Mouse (Mus musculus): Measurements from ENCODE around the gene Eng. TPM values are rescaled to one million over a fixed set of nuclear protein-coding genes. Genes with fewer than 3 reads are reported as not detected.

Eng gene
- polyA plus RNA-seq, 1 experiment from 2014 or later = 29.0 TPM

DNA sequence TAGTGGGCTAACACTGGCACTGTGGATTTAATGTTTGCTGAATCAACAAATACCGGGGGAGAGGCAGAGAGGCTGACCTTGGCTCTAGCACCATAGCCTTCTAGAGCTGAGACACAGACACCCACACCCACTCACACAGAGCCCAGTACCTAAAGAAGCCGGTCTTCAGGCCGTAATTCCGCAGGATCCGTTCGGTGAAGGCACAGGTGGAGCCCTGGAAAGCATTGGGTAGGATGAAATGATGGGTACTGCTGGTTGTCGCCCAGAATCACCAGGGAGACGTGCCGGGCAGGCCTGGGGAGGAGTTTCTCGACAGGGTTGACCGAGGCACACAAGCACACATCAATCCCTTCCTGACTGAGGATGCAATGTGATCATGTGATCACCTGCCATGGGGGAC lies 44.6 kb downstream of the Eng start:
- ATAC-seq (ENCODE audit: low FRiP score) = no peak
- Histone ChIP-seq H3K9me3 (no peaks in the 10 kb centered on the region), H3K27me3 (no peaks in the 10 kb centered on the region), H3K9ac (peak overlapping the region; percentile 39; the same call in 1 of the 2 replicates), H3K4me3 (no peak overlapping the region), H3K4me2 (no peak overlapping the region), H3K4me1 (replicated peaks) (peaks cover 18% of the 10 kb centered on the region), H3K27ac (no peak overlapping the region), H3K36me3 (peaks cover 23% of the 10 kb centered on the region)
- 83% methylated on average over 11 of the region's 11 CpGs for WGBS

DNA sequence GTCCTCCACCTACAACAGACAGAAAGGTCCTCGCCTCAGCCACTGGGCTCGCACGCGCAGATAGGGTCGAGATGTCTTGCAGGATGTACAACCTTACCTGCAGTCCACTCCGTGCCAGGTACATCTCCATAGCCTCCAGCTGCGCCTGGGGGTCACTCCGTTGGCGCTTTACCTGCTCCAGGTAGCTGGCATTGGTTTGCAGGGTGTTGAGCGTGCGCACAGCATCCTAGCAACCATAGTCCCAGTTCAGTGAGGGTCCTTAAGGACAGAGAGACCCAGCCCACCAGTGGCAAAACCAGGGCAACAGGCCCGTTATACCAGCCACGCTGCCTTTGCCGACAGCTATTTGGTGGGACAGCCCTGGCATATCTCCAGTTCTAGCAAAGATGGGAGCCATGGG lies 46.1 kb downstream of the Eng start:
- 0 out of 2 replicates have a peak overlapping the region, but pooled peaks have one; percentile 89 for H3K9ac ChIP-seq
- peak overlapping the region; percentile 89; the same call in 1 of the 2 replicates for H3K4me2 ChIP-seq
- H3K9me3 ChIP-seq = no peaks in the 10 kb centered on the region
- no peaks in the 10 kb centered on the region for H3K27me3 ChIP-seq
- no peak for ATAC-seq (ENCODE audit: low FRiP score)
- H3K4me3 ChIP-seq = peak overlapping the region; percentile 77; the same call in 1 of the 2 replicates
- WGBS = 95% methylated on average over 14 of the region's 14 CpGs
- H3K4me1 ChIP-seq (replicated peaks) = peaks cover 18% of the 10 kb centered on the region
- no peak overlapping the region for H3K27ac ChIP-seq
- H3K36me3 ChIP-seq = peaks cover 9% of the 10 kb centered on the region

DNA sequence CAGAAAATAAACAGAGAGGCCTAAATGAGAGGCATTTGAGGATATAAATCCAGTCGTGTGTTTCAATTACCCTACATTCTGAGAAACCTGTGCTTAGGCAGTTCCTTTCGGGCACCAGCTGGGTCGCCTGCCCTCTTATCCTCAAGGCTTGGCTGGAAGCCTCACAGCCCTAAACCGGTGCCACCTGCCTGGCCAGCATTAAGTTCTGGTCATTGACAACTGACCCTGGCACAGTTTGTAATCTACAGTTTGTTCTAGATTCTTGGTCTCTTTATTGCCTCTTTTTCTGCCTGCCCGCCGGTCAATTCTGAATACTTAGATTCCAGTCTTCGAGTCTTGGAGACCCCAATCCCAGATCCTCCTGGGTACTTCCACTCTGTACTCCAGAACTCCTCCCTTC lies 46.9 kb downstream of the Eng start:
- H3K27me3 ChIP-seq = no peaks in the 10 kb centered on the region
- 0 out of 2 replicates have a peak overlapping the region, but pooled peaks have one; percentile 89 for H3K27ac ChIP-seq
- peak overlapping the region; percentile 89 for H3K4me2 ChIP-seq
- WGBS = 24% methylated on average over 7 of the region's 7 CpGs
- peak overlapping the region; percentile 89 for H3K9ac ChIP-seq
- no peak for ATAC-seq (ENCODE audit: low FRiP score)
- H3K9me3 ChIP-seq = no peaks in the 10 kb centered on the region
- peaks cover 18% of the 10 kb centered on the region for H3K4me1 ChIP-seq (replicated peaks)
- peaks cover under 1% of the 10 kb centered on the region; the same call in 1 of the 2 replicates for H3K36me3 ChIP-seq
- peak overlapping the region; percentile 77 for H3K4me3 ChIP-seq

DNA sequence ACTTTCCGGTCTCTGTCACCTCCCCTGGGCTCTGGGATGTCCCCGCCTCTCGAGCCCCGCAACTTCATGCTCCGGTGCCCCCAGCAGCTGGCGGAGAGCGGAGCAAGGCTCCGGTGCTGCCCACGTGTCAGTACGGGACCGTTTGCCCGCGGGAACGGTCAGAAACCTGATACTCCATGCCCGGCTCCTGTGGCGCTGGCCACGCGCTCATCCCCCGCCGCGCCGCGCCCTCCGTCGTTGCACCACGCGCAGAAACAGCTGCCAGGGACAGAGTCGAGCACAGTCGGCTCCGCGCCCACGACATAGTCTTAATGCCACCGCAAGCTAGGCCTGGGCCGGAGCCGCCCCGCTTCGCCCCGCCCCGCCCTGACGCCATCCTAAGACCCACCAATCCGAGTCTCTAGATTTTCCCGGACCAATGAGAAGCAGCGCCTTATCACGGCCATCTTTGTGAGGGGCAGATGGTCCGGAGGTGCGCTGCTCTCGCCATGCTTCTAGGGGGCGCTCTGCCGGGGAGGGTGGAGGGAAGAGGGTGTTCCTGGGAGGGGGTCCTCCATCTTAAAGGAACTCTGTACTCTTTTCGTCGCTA lies 47.5 kb downstream of the Eng start:
- Histone ChIP-seq H3K9ac (peak overlapping the region; percentile 89), H3K4me3 (peak overlapping the region; percentile 77), H3K36me3 (no peaks in the 10 kb centered on the region), H3K9me3 (no peaks in the 10 kb centered on the region), H3K27ac (peak overlapping the region; percentile 89), H3K4me1 (replicated peaks) (peaks cover 18% of the 10 kb centered on the region), H3K27me3 (no peaks in the 10 kb centered on the region), H3K4me2 (peak overlapping the region; percentile 89)
- WGBS = under 1% methylated on average over 51 of the region's 51 CpGs
- ATAC-seq (ENCODE audit: low FRiP score) = peak; percentile 98

DNA sequence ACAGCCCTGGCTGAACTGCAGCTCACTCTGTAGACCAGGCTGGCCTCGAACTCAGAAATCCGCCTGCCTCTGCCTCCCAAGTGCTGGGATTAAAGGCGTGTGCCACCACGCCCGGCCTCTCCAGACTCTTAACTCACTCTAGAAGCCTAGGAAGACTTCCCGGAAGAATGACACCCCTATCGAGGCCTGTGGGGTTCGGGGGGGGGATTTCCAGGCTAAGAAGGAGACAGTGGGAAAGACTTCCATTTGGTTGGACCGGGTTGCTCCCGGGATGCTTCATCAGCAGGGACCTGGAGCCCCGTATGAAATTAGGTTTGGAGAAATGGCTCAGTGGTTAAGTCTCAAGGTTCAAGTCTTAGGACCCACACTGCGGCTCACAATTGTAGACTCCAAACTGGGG lies 48.3 kb downstream of the Eng start:
- peak overlapping the region; percentile 61; the same call in 1 of the 2 replicates for H3K9ac ChIP-seq
- peak overlapping the region; percentile 89 for H3K4me2 ChIP-seq
- WGBS = 90% methylated on average over 12 of the region's 12 CpGs
- no peak for ATAC-seq (ENCODE audit: low FRiP score)
- H3K36me3 ChIP-seq = no peaks in the 10 kb centered on the region
- H3K4me3 ChIP-seq = peak overlapping the region; percentile 77
- H3K27me3 ChIP-seq = no peaks in the 10 kb centered on the region
- H3K9me3 ChIP-seq = no peaks in the 10 kb centered on the region
- peaks cover 18% of the 10 kb centered on the region for H3K4me1 ChIP-seq (replicated peaks)
- peak overlapping the region; percentile 71; the same call in 1 of the 2 replicates for H3K27ac ChIP-seq

DNA sequence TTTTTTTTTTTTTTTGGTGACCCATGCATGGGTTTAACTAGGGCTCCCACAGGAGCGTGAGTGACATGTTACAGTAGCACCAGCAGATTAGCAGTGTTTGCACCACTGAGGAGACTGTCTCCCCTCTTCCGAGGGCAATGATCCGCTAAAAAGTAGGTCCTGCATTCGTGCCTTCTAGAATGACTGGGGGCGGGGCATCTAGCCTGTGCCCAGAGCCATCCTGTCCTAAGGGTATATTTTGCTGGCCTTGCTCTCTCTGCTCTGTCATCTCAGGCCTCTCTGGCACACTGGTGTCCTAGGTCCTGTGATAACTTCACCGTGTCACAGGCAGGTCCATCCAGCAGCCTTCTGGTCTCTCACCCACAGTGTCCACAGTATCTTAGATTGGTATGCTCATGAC lies 53.3 kb downstream of the Eng start:
- no peak overlapping the region for H3K9ac ChIP-seq
- ATAC-seq (ENCODE audit: low FRiP score) = no peak
- H3K27ac ChIP-seq = no peak overlapping the region
- peaks cover 28% of the 10 kb centered on the region for H3K36me3 ChIP-seq
- WGBS = 85% methylated on average over 6 of the region's 6 CpGs
- H3K4me2 ChIP-seq = no peak overlapping the region
- H3K9me3 ChIP-seq = no peaks in the 10 kb centered on the region
- no peaks in the 10 kb centered on the region for H3K27me3 ChIP-seq
- no peaks in the 10 kb centered on the region for H3K4me1 ChIP-seq (replicated peaks)
- H3K4me3 ChIP-seq = no peak overlapping the region

DNA sequence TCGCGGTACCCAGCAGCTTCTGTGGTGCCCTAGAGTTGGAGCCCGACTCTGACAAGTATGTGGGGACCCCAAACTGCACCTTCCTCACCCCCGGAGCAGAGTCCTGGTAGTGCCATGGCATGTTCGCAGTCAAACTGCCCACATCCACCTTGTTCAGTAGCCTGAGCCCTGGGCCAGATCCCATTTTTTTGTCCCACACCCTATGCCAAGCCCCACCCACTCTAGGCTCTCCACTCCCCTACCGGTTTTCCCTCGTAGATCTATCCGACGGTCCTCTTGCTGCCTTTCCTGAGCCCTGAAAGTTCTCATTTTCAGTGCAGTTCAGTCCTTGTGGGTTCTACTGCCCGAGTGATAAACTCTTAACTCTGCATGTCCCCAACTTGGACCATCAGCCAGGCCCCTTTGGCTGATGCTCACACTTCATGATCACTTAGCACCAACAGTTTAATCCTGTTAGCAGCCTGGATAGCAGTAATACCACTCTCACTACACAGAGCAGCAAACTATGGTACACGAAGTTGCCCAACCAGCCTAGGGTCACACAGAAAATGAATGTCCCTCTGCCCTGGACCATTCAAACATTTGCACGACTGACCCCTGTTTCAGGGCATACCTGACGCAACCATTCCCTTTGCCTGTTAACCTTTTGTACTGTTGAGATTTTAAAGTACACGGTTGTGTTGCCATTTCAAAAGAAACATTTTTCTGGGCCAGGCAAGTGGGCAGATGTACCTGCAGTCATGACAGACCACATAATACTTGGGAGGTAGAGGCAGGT lies 54.8 kb downstream of the Eng start:
- Histone ChIP-seq H3K4me3 (no peak overlapping the region), H3K4me1 (replicated peaks) (no peaks in the 10 kb centered on the region), H3K27me3 (no peaks in the 10 kb centered on the region), H3K9me3 (no peaks in the 10 kb centered on the region), H3K27ac (no peak overlapping the region), H3K36me3 (peaks cover 43% of the 10 kb centered on the region), H3K4me2 (no peak overlapping the region), H3K9ac (no peak overlapping the region)
- ATAC-seq (ENCODE audit: low FRiP score) = no peak
- 88% methylated on average over 14 of the region's 14 CpGs for WGBS

DNA sequence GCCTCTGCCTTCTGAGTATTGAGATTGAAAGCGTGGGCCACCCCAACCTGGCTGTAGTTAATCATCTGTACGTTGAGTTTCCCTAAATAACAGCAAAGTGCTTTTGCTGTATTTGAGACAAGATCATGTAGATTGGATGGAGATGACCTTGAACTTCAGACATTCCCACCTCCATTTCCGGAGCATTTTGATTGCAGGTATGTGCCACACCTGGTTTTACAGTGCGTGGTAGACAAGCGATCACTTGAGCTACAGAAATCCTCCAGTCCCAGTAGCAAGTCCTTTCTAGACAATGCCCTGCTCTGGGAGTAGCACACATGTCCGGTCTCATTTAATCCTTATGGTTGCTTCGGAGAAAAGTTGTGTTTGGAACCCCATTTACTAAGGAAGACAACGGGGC lies 56.7 kb downstream of the Eng start:
- no peak overlapping the region for H3K4me3 ChIP-seq
- WGBS = 96% methylated on average over 8 of the region's 8 CpGs
- no peak overlapping the region for H3K9ac ChIP-seq
- no peak for ATAC-seq (ENCODE audit: low FRiP score)
- H3K27ac ChIP-seq = no peak overlapping the region
- H3K4me2 ChIP-seq = no peak overlapping the region
- H3K27me3 ChIP-seq = no peaks in the 10 kb centered on the region
- H3K9me3 ChIP-seq = no peaks in the 10 kb centered on the region
- H3K4me1 ChIP-seq (replicated peaks) = no peaks in the 10 kb centered on the region
- H3K36me3 ChIP-seq = peaks cover 60% of the 10 kb centered on the region

DNA sequence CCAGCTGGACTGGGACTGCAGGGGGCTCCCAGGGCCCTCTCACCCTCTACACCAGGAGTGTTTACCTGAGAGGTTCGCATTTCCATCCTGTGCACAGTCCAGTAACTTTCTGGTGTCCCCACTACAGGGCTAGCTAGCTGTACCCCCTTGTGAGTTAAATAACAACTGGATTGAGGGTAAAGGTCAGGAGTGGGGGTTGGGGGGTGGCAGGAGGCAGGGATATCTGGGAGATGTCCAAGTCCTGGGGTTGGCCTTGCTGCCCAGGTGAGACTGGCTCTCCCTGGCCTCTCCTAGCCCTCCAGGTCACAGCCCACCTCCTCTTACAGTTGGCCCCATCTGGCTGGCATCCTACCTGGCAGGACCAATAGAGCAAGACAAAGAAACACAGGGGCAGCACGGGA lies 57.6 kb downstream of the Eng start, which contains the start of gene Fpgs:
Gene Fpgs, minus strand, starts transcription at position 125 of the 401 bp plus-strand sequence.
- WGBS = 85% methylated on average over 2 of the region's 2 CpGs
- peaks cover 70% of the 10 kb centered on the region for H3K36me3 ChIP-seq

DNA sequence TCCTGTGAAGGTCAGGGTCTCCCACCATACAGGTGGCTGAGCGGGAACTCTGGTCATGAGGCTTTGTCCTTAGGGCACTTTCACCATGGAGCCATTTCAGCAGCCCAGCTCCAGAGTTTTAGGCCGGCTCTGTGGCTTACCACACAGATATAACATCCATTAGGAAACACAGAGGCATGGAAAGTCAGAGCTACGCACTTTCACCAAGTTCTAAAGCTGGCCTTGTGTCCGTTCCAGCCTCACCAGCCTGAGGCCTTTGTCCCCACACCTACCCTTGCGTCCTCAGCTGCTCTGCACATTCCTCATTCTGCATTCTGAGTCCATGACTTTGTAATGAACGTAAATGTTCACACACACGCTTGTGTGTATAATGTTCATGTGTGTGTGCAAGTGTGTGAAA lies 58.6 kb downstream of the Eng start:
- peaks cover 80% of the 10 kb centered on the region for H3K36me3 ChIP-seq

More for the DNA sequence above, 57.6 kb downstream of the Eng start, which contains the start of gene Fpgs:
- Histone ChIP-seq H3K4me1 (replicated peaks) (no peaks in the 10 kb centered on the region), H3K4me3 (no peak within 1 kb of the TSS), H3K27ac (no peak within 1 kb of the TSS), H3K9ac (no peak within 1 kb of the TSS), H3K9me3 (no peaks in the 10 kb centered on the region), H3K4me2 (no peak within 1 kb of the TSS), H3K27me3 (no peaks in the 10 kb centered on the region)
- no peak for ATAC-seq (ENCODE audit: low FRiP score)

DNA sequence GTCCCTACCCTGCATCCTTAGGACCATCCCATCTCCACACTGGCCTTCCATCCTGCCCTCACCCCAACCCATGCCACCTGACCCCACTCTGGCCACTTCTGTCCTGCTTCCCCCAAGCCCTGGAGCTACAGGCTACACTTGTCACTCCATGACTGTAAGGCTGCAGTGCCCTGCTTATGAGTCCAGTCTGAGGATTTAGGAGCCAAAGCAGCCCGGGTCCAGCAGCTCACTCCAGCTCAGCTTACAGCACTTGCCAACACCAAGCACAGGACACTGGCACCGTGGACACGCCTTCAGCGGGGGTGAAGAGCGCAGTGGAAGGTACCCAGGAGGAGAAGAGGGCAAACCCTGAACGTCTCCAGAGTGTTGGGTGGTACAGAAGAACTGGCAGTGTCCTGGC lies 60.6 kb downstream of the Eng start:
- peaks cover 11% of the 10 kb centered on the region for H3K4me1 ChIP-seq (replicated peaks)
- H3K27ac ChIP-seq = no peak overlapping the region
- H3K36me3 ChIP-seq = peaks cover 91% of the 10 kb centered on the region
- no peak overlapping the region for H3K4me2 ChIP-seq
- ATAC-seq (ENCODE audit: low FRiP score) = no peak
- WGBS = 93% methylated on average over 6 of the region's 6 CpGs
- no peak overlapping the region for H3K9ac ChIP-seq
- H3K27me3 ChIP-seq = no peaks in the 10 kb centered on the region
- H3K4me3 ChIP-seq = no peak overlapping the region
- no peaks in the 10 kb centered on the region for H3K9me3 ChIP-seq

More for the DNA sequence above, 58.6 kb downstream of the Eng start:
- no peak for ATAC-seq (ENCODE audit: low FRiP score)
- no peak overlapping the region for H3K27ac ChIP-seq
- no peaks in the 10 kb centered on the region for H3K9me3 ChIP-seq
- H3K4me3 ChIP-seq = no peak overlapping the region
- H3K9ac ChIP-seq = no peak overlapping the region
- WGBS = 90% methylated on average over 7 of the region's 7 CpGs
- no peaks in the 10 kb centered on the region for H3K27me3 ChIP-seq
- H3K4me1 ChIP-seq (replicated peaks) = no peaks in the 10 kb centered on the region; the same call in 1 of the 2 replicates
- no peak overlapping the region for H3K4me2 ChIP-seq

DNA sequence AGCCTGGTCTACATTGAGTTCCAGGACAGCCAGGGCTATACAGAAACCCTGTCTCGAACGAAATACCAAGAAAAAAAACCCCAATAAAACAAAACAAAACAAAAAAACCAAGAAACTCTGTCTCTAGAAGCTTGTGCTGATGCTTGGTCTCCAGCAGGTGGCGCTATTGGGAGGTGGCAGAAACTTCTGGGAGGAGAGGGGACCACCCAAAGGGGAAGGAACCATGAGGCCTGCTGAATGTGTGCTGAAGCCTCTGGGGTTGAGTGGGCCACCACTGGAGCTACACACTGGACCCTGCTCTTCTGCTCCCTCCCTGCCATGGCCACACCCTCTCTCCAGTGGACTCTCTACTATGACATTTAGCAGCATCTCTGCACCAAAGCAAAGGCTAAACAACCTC lies 62.2 kb downstream of the Eng start:
- Histone ChIP-seq H3K4me2 (no peak overlapping the region), H3K36me3 (peaks cover 74% of the 10 kb centered on the region)
- WGBS = 52% methylated on average over 3 of the region's 3 CpGs

More for the DNA sequence above, 62.2 kb downstream of the Eng start:
- no peaks in the 10 kb centered on the region for H3K9me3 ChIP-seq
- no peak for ATAC-seq (ENCODE audit: low FRiP score)
- H3K27me3 ChIP-seq = no peaks in the 10 kb centered on the region
- H3K4me3 ChIP-seq = no peak overlapping the region
- H3K4me1 ChIP-seq (replicated peaks) = peaks cover 14% of the 10 kb centered on the region
- no peak overlapping the region for H3K27ac ChIP-seq
- no peak overlapping the region for H3K9ac ChIP-seq

Measured in hindbrain, embryonic 13.5 days (tissue).